8 mouse cellular contexts compared by ENCODE assay signal in genomic region chr11:59162443-59163254, GRCm38 (mm10). TPM values are rescaled to one million over a fixed set of nuclear protein-coding genes. Genes with fewer than 3 reads are reported as not detected.
DNase-seq lines count a peak whose midpoint lies in the region; ATAC-seq and TF ChIP-seq lines count a peak whose summit lies in the region.

No protein-coding gene starts in this region.

- DNase-seq in lung, postnatal 0 days (ENCODE audit: low spot score): no peak
- no peak for DNase-seq in lung, postnatal 4 days
- DNase-seq in ovary, adult 18-20 months (ENCODE audit: low spot score): no peak
- DNase-seq in thymus, postnatal 4 days: no peak
- no peak for DNase-seq in urinary bladder, postnatal 4 days (ENCODE audit: low spot score in 2 of 2)

- WGBS in lung, postnatal 0 days: 47% methylated on average over 9 of the region's 9 CpGs
- 52% methylated on average over 9 of the region's 9 CpGs for WGBS in embryonic facial prominence, embryonic 15.5 days
- WGBS in intestine, embryonic 15.5 days: 53% methylated on average over 9 of the region's 9 CpGs
- 49% methylated on average over 9 of the region's 9 CpGs for WGBS in olfactory bulb, adult 2 months

- H3K4me2 ChIP-seq in lung, postnatal 0 days (replicated peaks; ENCODE audit: low read depth, low read length): peak overlapping the region; percentile 60
- peak overlapping the region; percentile 67 for H3K4me2 ChIP-seq in embryonic facial prominence, embryonic 15.5 days (replicated peaks)
- H3K4me2 ChIP-seq in intestine, embryonic 15.5 days (replicated peaks): peak overlapping the region; percentile 70

- H3K9ac ChIP-seq in lung, postnatal 0 days (replicated peaks; ENCODE audit: low read depth): 0 out of 2 replicates have a peak overlapping the region, but pooled peaks have one; percentile 16
- peak overlapping the region; percentile 26 for H3K9ac ChIP-seq in embryonic facial prominence, embryonic 15.5 days
- H3K9ac ChIP-seq in intestine, embryonic 15.5 days: peak overlapping the region; percentile 14

- no peak for ATAC-seq in lung, postnatal 0 days
- ATAC-seq in embryonic facial prominence, embryonic 15.5 days (ENCODE audit: insufficient number of reproducible peaks, low FRiP score, low TSS enrichment, low read depth): no peak
- ATAC-seq in intestine, embryonic 15.5 days: no peak; the same call in 1 of the 2 replicates

- no peak for TF ChIP-seq CTCF in lung, postnatal 0 days (IDR thresholded peaks at IDR 0.05)
- TF ChIP-seq CTCF in olfactory bulb, adult 2 months (IDR thresholded peaks at IDR 0.05; ENCODE audit: insufficient read depth, low read depth, low read length): no peak

- peak overlapping the region; percentile 60 for H3K4me3 ChIP-seq in lung, postnatal 0 days (ENCODE audit: low read depth, low read length)
- H3K4me3 ChIP-seq in embryonic facial prominence, embryonic 15.5 days (replicated peaks): peak overlapping the region; percentile 90
- H3K4me3 ChIP-seq in intestine, embryonic 15.5 days (replicated peaks): peak overlapping the region; percentile 73
- peak overlapping the region; percentile 79 for H3K4me3 ChIP-seq in olfactory bulb, adult 2 months (ENCODE audit: insufficient read depth, low read depth, low read length)

- H3K4me1 ChIP-seq in lung, postnatal 0 days (ENCODE audit: insufficient read depth, low read depth, low read length): peaks cover 15% of the 10 kb centered on the region
- peaks cover 17% of the 10 kb centered on the region for H3K4me1 ChIP-seq in embryonic facial prominence, embryonic 15.5 days
- H3K4me1 ChIP-seq in intestine, embryonic 15.5 days (replicated peaks): peaks cover 12% of the 10 kb centered on the region; the same call in 1 of the 2 replicates
- peaks cover 10% of the 10 kb centered on the region; the same call in 1 of the 2 replicates for H3K4me1 ChIP-seq in olfactory bulb, adult 2 months (ENCODE audit: control insufficient read depth, insufficient read depth, low read length)

- no peaks in the 10 kb centered on the region for H3K27me3 ChIP-seq in lung, postnatal 0 days (replicated peaks; ENCODE audit: insufficient read depth, low read length)
- no peaks in the 10 kb centered on the region for H3K27me3 ChIP-seq in embryonic facial prominence, embryonic 15.5 days
- H3K27me3 ChIP-seq in intestine, embryonic 15.5 days (replicated peaks): no peaks in the 10 kb centered on the region

- no peaks in the 10 kb centered on the region for H3K9me3 ChIP-seq in lung, postnatal 0 days (ENCODE audit: low read length)
- H3K9me3 ChIP-seq in embryonic facial prominence, embryonic 15.5 days (replicated peaks): no peaks in the 10 kb centered on the region
- no peaks in the 10 kb centered on the region for H3K9me3 ChIP-seq in intestine, embryonic 15.5 days

- TF ChIP-seq EP300 in lung, postnatal 0 days (IDR thresholded peaks at IDR 0.05): no peak

- TF ChIP-seq POLR2A in olfactory bulb, adult 2 months (IDR thresholded peaks at IDR 0.05; ENCODE audit: insufficient read depth, low read depth, low read length): no peak

- peaks cover 8% of the 10 kb centered on the region; the same call in 1 of the 2 replicates for H3K36me3 ChIP-seq in lung, postnatal 0 days (ENCODE audit: insufficient read depth, low read length)
- peaks cover 9% of the 10 kb centered on the region for H3K36me3 ChIP-seq in embryonic facial prominence, embryonic 15.5 days
- no peaks in the 10 kb centered on the region for H3K36me3 ChIP-seq in intestine, embryonic 15.5 days

- peak overlapping the region; percentile 100 for H3K27ac ChIP-seq in lung, postnatal 0 days (ENCODE audit: low read length)
- peak overlapping the region; percentile 100 for H3K27ac ChIP-seq in embryonic facial prominence, embryonic 15.5 days (replicated peaks)
- peak overlapping the region; percentile 66 for H3K27ac ChIP-seq in intestine, embryonic 15.5 days
- peak overlapping the region; percentile 16; the same call in 1 of the 2 replicates for H3K27ac ChIP-seq in olfactory bulb, adult 2 months (ENCODE audit: insufficient read depth, low read depth, low read length)

RNA-seq across cellular contexts. Expression of gene Iba57, which starts 0.9 kb away (rescaled TPM):
- 3.1 and 3.9 TPM in 2 replicates for polyA plus RNA-seq in lung, postnatal 0 days (2015; fragmentation: Nextera tagmentation; extraction: Ambion mirVana)
- 5.4 and 6.5 TPM in 2 replicates for polyA plus RNA-seq in embryonic facial prominence, embryonic 15.5 days (2015; fragmentation: Nextera tagmentation; extraction: Ambion mirVana)
- 6.6 and 8.0 TPM in 2 replicates for polyA plus RNA-seq in intestine, embryonic 15.5 days (2015; fragmentation: Nextera tagmentation; extraction: Ambion mirVana)
- not detected in 2 replicates for polyA plus RNA-seq in olfactory bulb, adult 2 months (2012; ENCODE audit: insufficient read depth, insufficient read length, low replicate concordance, missing spikeins)

RNA-seq across cellular contexts. Expression of gene Gjc2, which starts 20.4 kb away (rescaled TPM):
- 1.8 and 2.5 TPM in 2 replicates for polyA plus RNA-seq in lung, postnatal 0 days (2015; fragmentation: Nextera tagmentation; extraction: Ambion mirVana)
- polyA plus RNA-seq in embryonic facial prominence, embryonic 15.5 days (2015; fragmentation: Nextera tagmentation; extraction: Ambion mirVana): 0.52 and 0.74 TPM in 2 replicates
- 1.1 and 1.3 TPM in 2 replicates for polyA plus RNA-seq in intestine, embryonic 15.5 days (2015; fragmentation: Nextera tagmentation; extraction: Ambion mirVana)
- polyA plus RNA-seq in olfactory bulb, adult 2 months (2012; ENCODE audit: insufficient read depth, insufficient read length, low replicate concordance, missing spikeins): not detected in 2 replicates

RNA-seq across cellular contexts. Expression of gene Obscn, which starts 26.4 kb away (rescaled TPM):
- 0.92 and 1.5 TPM in 2 replicates for polyA plus RNA-seq in lung, postnatal 0 days (2015; fragmentation: Nextera tagmentation; extraction: Ambion mirVana)
- polyA plus RNA-seq in embryonic facial prominence, embryonic 15.5 days (2015; fragmentation: Nextera tagmentation; extraction: Ambion mirVana): 2.4 and 3.5 TPM in 2 replicates
- 1.3 TPM in 2 replicates for polyA plus RNA-seq in intestine, embryonic 15.5 days (2015; fragmentation: Nextera tagmentation; extraction: Ambion mirVana)
- not detected in 2 replicates for polyA plus RNA-seq in olfactory bulb, adult 2 months (2012; ENCODE audit: insufficient read depth, insufficient read length, low replicate concordance, missing spikeins)

RNA-seq across cellular contexts. Expression of gene Guk1, which starts 29.4 kb away (rescaled TPM):
- 151 and 168 TPM in 2 replicates for polyA plus RNA-seq in lung, postnatal 0 days (2015; fragmentation: Nextera tagmentation; extraction: Ambion mirVana)
- polyA plus RNA-seq in embryonic facial prominence, embryonic 15.5 days (2015; fragmentation: Nextera tagmentation; extraction: Ambion mirVana): 111 and 113 TPM in 2 replicates
- polyA plus RNA-seq in intestine, embryonic 15.5 days (2015; fragmentation: Nextera tagmentation; extraction: Ambion mirVana): 109 and 126 TPM in 2 replicates
- not detected in 2 replicates for polyA plus RNA-seq in olfactory bulb, adult 2 months (2012; ENCODE audit: insufficient read depth, insufficient read length, low replicate concordance, missing spikeins)

RNA-seq across cellular contexts. Expression of gene Mrpl55, which starts 39.6 kb away (rescaled TPM):
- 60.0 and 74.0 TPM in 2 replicates for polyA plus RNA-seq in lung, postnatal 0 days (2015; fragmentation: Nextera tagmentation; extraction: Ambion mirVana)
- polyA plus RNA-seq in embryonic facial prominence, embryonic 15.5 days (2015; fragmentation: Nextera tagmentation; extraction: Ambion mirVana): 82.3 and 82.8 TPM in 2 replicates
- polyA plus RNA-seq in intestine, embryonic 15.5 days (2015; fragmentation: Nextera tagmentation; extraction: Ambion mirVana): 101 and 103 TPM in 2 replicates
- not detected in 2 replicates for polyA plus RNA-seq in olfactory bulb, adult 2 months (2012; ENCODE audit: insufficient read depth, insufficient read length, low replicate concordance, missing spikeins)

Comparison
In these comparisons a context has a peak if more than half of its experiments do, and no peak if none do; other contexts are left out.
1. H3K27ac ChIP-seq: peak in every context shown above with its lines; median percentile 100 in lung, postnatal 0 days; 100 in embryonic facial prominence, embryonic 15.5 days; 66 in intestine, embryonic 15.5 days; 16 in olfactory bulb, adult 2 months.